Mouse (Mus musculus): ENCODE measurements around the gene Tmem217.

The Tmem217 gene

GRCm38 (mm10) chr17:29552162-29552732 is at the start of gene Tmem217:
TSS of gene Tmem217 (minus strand) at chr17:29552385.
- DNase-seq (ENCODE audit: inconsistent ontology term) = no peak

GRCm38 (mm10) chr17:29601391-29601790 is 49.2 kb upstream of the Tmem217 start:
- no peak for DNase-seq (ENCODE audit: inconsistent ontology term)

GRCm38 (mm10) chr17:29599537-29599936 is 47.4 kb upstream of the Tmem217 start:
- DNase-seq (ENCODE audit: inconsistent ontology term) = no peak

- DNase-seq (ENCODE audit: inconsistent ontology term) = no peak
Measured at GRCm38 (mm10) chr17:29599051-29599450, 46.9 kb upstream of the Tmem217 start.

GRCm38 (mm10) chr17:29596771-29597132 is 44.6 kb upstream of the Tmem217 start:
- DNase-seq (ENCODE audit: inconsistent ontology term) = no peak

GRCm38 (mm10) chr17:29595891-29596770 is 43.9 kb upstream of the Tmem217 start:
- DNase-seq (ENCODE audit: inconsistent ontology term) = no peak

GRCm38 (mm10) chr17:29589221-29589898 is 37.2 kb upstream of the Tmem217 start:
- DNase-seq (ENCODE audit: inconsistent ontology term) = peak; percentile 66

- no peak for DNase-seq (ENCODE audit: inconsistent ontology term)
Measured at GRCm38 (mm10) chr17:29586921-29587320, 34.7 kb upstream of the Tmem217 start.

GRCm38 (mm10) chr17:29585446-29585845 is 33.3 kb upstream of the Tmem217 start:
- DNase-seq (ENCODE audit: inconsistent ontology term) = no peak

- DNase-seq (ENCODE audit: inconsistent ontology term) = no peak
Measured at GRCm38 (mm10) chr17:29584737-29585136, 32.6 kb upstream of the Tmem217 start.

GRCm38 (mm10) chr17:29584306-29584705 is 32.1 kb upstream of the Tmem217 start:
- no peak for DNase-seq (ENCODE audit: inconsistent ontology term)

- no peak for DNase-seq (ENCODE audit: inconsistent ontology term)
Measured at GRCm38 (mm10) chr17:29583569-29583968, 31.4 kb upstream of the Tmem217 start.

- no peak for DNase-seq (ENCODE audit: inconsistent ontology term)
Measured at GRCm38 (mm10) chr17:29579579-29580126, 27.5 kb upstream of the Tmem217 start.

GRCm38 (mm10) chr17:29569831-29570230 is 17.6 kb upstream of the Tmem217 start:
- DNase-seq (ENCODE audit: inconsistent ontology term) = no peak

- DNase-seq (ENCODE audit: inconsistent ontology term) = no peak
Measured at GRCm38 (mm10) chr17:29568435-29568834, 16.2 kb upstream of the Tmem217 start.

GRCm38 (mm10) chr17:29565521-29565920 is 13.3 kb upstream of the Tmem217 start:
- DNase-seq (ENCODE audit: inconsistent ontology term) = no peak

GRCm38 (mm10) chr17:29558476-29558875 is 6.3 kb upstream of the Tmem217 start:
- DNase-seq (ENCODE audit: inconsistent ontology term) = no peak

- DNase-seq (ENCODE audit: inconsistent ontology term) = no peak
Measured at GRCm38 (mm10) chr17:29556893-29557292, 4.7 kb upstream of the Tmem217 start.

GRCm38 (mm10) chr17:29556456-29556855 is 4.3 kb upstream of the Tmem217 start:
- DNase-seq (ENCODE audit: inconsistent ontology term) = no peak

- no peak for DNase-seq (ENCODE audit: inconsistent ontology term)
Measured at GRCm38 (mm10) chr17:29554176-29554575, 2.0 kb upstream of the Tmem217 start.

- no peak for DNase-seq (ENCODE audit: inconsistent ontology term)
Measured at GRCm38 (mm10) chr17:29551019-29551418, 1.2 kb downstream of the Tmem217 start.
